Mouse (Mus musculus): ENCODE measurements around the gene Reep6.

DNA sequence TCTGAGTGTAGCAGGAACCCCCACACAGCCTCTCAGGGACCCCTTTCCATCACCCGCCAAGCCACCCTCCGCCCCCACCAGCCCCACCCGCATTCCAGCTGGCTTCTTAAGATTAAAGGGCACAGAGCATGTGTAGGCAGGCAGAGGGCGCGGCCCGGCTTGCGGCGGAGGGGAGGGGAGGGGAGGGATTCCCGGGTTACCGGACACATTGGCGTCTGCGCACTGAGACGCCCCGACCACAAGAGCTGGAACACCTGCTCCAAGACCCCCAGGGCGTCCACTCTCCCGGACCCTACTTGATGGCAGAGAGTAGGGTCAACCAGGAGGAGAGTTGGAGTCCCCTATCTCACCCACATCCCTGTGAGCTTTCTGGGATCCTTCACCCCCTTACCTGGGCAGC, 15.4 kb downstream of the Reep6 start:
- no peak for TF ChIP-seq CTCF (IDR thresholded peaks at IDR 0.05; ENCODE audit: borderline replicate concordance, insufficient read depth, low read depth, low read length)
- no peak for TF ChIP-seq POLR2A (IDR thresholded peaks at IDR 0.05; ENCODE audit: borderline replicate concordance, insufficient read depth, low read length)

All from cerebellum, adult 2 months (tissue).